ENCODE assay signal across 29 mouse cellular contexts in the genomic region with DNA sequence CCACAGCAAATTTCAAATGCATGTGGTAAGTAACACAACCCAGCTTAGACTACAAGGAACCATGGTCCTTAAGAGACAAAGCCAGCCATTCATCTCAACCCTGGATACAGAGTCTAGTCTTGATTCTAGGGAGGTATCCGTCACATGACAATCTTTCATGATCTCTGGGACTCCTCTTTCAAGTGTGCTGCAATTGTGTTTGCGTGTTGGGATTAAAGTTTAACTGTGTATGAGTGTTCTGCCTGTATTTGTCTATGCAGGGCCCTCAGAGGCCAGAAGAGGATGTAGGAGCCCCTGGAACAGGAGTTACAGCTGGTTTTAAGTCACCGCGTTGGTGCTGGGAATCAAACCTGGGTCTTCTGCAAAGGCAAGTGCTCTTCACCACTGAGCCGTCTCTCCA.
"Had no signal": no experiment of that assay in that cellular context is flagged by ENCODE, and none has a peak within 500 bp of the region (broad histone marks: within the 10 kb centered on the region; RNA-seq: fewer than 3 reads in every experiment).

No protein-coding gene starts in this region.

- H3K4me2 ChIP-seq: embryonic facial prominence, embryonic 12.5 days; embryonic facial prominence, embryonic 13.5 days; embryonic facial prominence, embryonic 15.5 days; forebrain, embryonic 12.5 days; forebrain, embryonic 13.5 days; forebrain, embryonic 15.5 days had no signal

- H3K9me3 ChIP-seq: embryonic facial prominence, embryonic 10.5 days; embryonic facial prominence, embryonic 12.5 days; embryonic facial prominence, embryonic 13.5 days; embryonic facial prominence, embryonic 15.5 days; forebrain, embryonic 10.5 days; forebrain, embryonic 12.5 days; forebrain, embryonic 13.5 days; forebrain, embryonic 15.5 days had no signal

- H3K27me3 ChIP-seq: embryonic facial prominence, embryonic 12.5 days; embryonic facial prominence, embryonic 13.5 days; embryonic facial prominence, embryonic 15.5 days; forebrain, embryonic 13.5 days; forebrain, embryonic 15.5 days had no signal

- H3K9ac ChIP-seq: embryonic facial prominence, embryonic 12.5 days; embryonic facial prominence, embryonic 13.5 days; embryonic facial prominence, embryonic 15.5 days; forebrain, embryonic 12.5 days; forebrain, embryonic 13.5 days; forebrain, embryonic 15.5 days; forebrain, postnatal 0 days had no signal

- H3K36me3 ChIP-seq: embryonic facial prominence, embryonic 15.5 days; forebrain, embryonic 10.5 days; forebrain, embryonic 15.5 days had no signal

- DNase-seq: cerebellum, adult 2 months; cerebellum, adult 8-10 months; cerebellum, adult 9-10 months; cerebellum, adult 9-11 months; cerebellum, postnatal 10 days; cerebellum, postnatal 14 days; cerebellum, postnatal 25 days; cerebellum, postnatal 36 days; embryo, embryonic 11 days; forebrain, postnatal 0 days; gastrocnemius, adult 2 months; gastrocnemius, postnatal 10 days; gastrocnemius, postnatal 14 days; gastrocnemius, postnatal 25 days; gastrocnemius, postnatal 36 days; heart, adult 11 months; heart, adult 18-20 months; heart, adult 2 months had no signal

- H3K27ac ChIP-seq: embryonic facial prominence, embryonic 10.5 days; embryonic facial prominence, embryonic 12.5 days; embryonic facial prominence, embryonic 13.5 days; embryonic facial prominence, embryonic 15.5 days; forebrain, embryonic 10.5 days; forebrain, embryonic 12.5 days; forebrain, embryonic 13.5 days; forebrain, embryonic 15.5 days; heart, adult 2 months had no signal

- ATAC-seq: forebrain, embryonic 13.5 days; forebrain, embryonic 14.5 days; forebrain, embryonic 15.5 days; forebrain, embryonic 16.5 days; forebrain, postnatal 0 days had no signal

- H3K4me3 ChIP-seq: embryonic facial prominence, embryonic 10.5 days; embryonic facial prominence, embryonic 12.5 days; embryonic facial prominence, embryonic 13.5 days; embryonic facial prominence, embryonic 15.5 days; erythroblast, embryonic 14.5 days; forebrain, embryonic 10.5 days; forebrain, embryonic 12.5 days; forebrain, embryonic 13.5 days; forebrain, embryonic 15.5 days; gastrocnemius, adult 2 months; heart, adult 2 months had no signal
